Mouse (Mus musculus): ENCODE data around the gene Zfp335. TPM values are rescaled to one million over a fixed set of nuclear protein-coding genes. Genes with fewer than 3 reads are reported as not detected.
"Not testable (repeated sequence)": the region's sequence is repeated elsewhere in the genome, so short reads cannot be mapped to it uniquely, and the experiment has no call there.

The Zfp335 gene
- polyA plus RNA-seq, 1 experiment from 2014 or later: 5.9 TPM

DNA sequence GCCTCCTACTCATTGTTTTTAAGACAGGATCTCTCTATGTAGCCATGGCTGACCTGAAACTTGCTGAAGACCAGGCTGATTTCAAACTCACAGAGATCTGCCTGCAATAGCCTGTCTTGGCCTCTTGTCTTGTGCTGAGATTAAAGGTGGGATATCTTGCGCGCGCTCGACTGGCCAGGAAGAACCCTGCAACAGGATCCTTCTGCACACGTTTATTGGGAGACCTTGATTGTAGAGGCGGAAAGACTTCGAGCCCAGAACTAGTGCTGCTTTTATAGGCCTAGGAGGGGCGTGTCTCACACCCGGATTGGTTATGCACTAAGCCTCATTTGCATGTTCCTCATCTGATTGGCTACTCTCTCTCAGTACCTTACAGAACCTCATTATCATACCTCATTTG, 48.1 kb downstream of the Zfp335 start:
- H3K4me2 ChIP-seq; H3K36me3 ChIP-seq; H3K4me3 ChIP-seq; ATAC-seq (replicated peaks; ENCODE audit: insufficient number of reproducible peaks, insufficient read depth, low FRiP score, low read depth); H3K9me3 ChIP-seq (replicated peaks); H3K9ac ChIP-seq; H3K27me3 ChIP-seq; H3K27ac ChIP-seq: not testable (repeated sequence)
- 91% methylated on average over 7 of the region's 9 CpGs for WGBS
- peaks cover 36% of the 10 kb centered on the region for H3K4me1 ChIP-seq (replicated peaks)

DNA sequence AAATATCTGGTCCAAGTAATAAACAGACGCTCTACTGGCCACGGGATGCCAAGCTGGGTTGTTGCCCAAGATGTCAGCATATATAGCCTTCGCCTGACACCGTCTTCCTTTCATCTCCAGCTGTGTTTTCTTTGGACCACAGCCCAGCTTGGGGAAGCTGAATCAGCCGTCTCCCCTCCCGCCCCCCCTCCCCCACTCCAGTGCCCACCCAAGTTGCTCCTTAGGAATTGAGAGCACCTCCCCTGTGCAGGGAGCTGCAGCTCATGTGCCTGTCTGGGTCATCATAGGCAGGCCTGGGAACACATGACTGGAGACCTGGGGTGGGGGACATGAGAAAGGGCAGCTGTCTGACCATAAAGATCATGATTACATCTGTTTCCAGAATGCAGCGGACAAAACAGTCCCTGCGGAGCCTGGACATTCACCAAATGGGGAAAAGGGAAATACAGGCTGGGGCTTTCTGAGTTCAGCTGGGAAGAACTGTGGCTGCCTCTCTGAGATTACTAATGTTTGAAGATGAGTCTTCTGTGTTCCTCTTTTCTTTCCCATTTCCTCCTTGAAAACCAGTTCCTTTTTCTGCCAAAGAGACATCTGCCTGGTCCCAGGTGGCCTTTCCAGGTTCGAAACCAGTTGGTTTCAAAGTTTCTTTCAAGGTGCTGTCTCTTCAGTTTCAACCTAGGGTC, 49.2 kb downstream of the Zfp335 start:
- H3K9ac ChIP-seq: no peak overlapping the region
- H3K9me3 ChIP-seq (replicated peaks): no peaks in the 10 kb centered on the region
- H3K27ac ChIP-seq: peak overlapping the region; percentile 68
- ATAC-seq (replicated peaks; ENCODE audit: insufficient number of reproducible peaks, insufficient read depth, low FRiP score, low read depth): peak; percentile 53; the same call in 1 of the 2 replicates
- H3K4me3 ChIP-seq: no peak overlapping the region
- H3K27me3 ChIP-seq: peaks cover 18% of the 10 kb centered on the region
- peaks cover 44% of the 10 kb centered on the region for H3K4me1 ChIP-seq (replicated peaks)
- WGBS: 31% methylated on average over 9 of the region's 9 CpGs
- H3K4me2 ChIP-seq: peak overlapping the region; percentile 18; the same call in 1 of the 2 replicates
- no peaks in the 10 kb centered on the region for H3K36me3 ChIP-seq

GRCm38 (mm10) chr2:164861094-164861493, 50.5 kb downstream of the Zfp335 start:
- WGBS: 60% methylated on average over 4 of the region's 4 CpGs
- H3K4me3 ChIP-seq: no peak overlapping the region
- peaks cover 30% of the 10 kb centered on the region for H3K27me3 ChIP-seq

GRCm38 (mm10) chr2:164859640-164860432, 51.7 kb downstream of the Zfp335 start:
- 59% methylated on average over 9 of the region's 9 CpGs for WGBS
- no peak overlapping the region for H3K9ac ChIP-seq
- H3K36me3 ChIP-seq: no peaks in the 10 kb centered on the region
- H3K4me2 ChIP-seq: no peak overlapping the region
- no peak overlapping the region for H3K4me3 ChIP-seq
- no peak for ATAC-seq (replicated peaks; ENCODE audit: insufficient number of reproducible peaks, insufficient read depth, low FRiP score, low read depth)
- no peak overlapping the region for H3K27ac ChIP-seq
- H3K9me3 ChIP-seq (replicated peaks): no peaks in the 10 kb centered on the region
- H3K27me3 ChIP-seq: peaks cover 41% of the 10 kb centered on the region
- H3K4me1 ChIP-seq (replicated peaks): peaks cover 47% of the 10 kb centered on the region

More at GRCm38 (mm10) chr2:164861094-164861493, 50.5 kb downstream of the Zfp335 start:
- no peak overlapping the region for H3K4me2 ChIP-seq
- H3K9me3 ChIP-seq (replicated peaks): no peaks in the 10 kb centered on the region
- ATAC-seq (replicated peaks; ENCODE audit: insufficient number of reproducible peaks, insufficient read depth, low FRiP score, low read depth): no peak
- peak overlapping the region; percentile 68; the same call in 1 of the 2 replicates for H3K27ac ChIP-seq
- H3K9ac ChIP-seq: no peak overlapping the region
- H3K36me3 ChIP-seq: no peaks in the 10 kb centered on the region
- peaks cover 46% of the 10 kb centered on the region for H3K4me1 ChIP-seq (replicated peaks)

DNA sequence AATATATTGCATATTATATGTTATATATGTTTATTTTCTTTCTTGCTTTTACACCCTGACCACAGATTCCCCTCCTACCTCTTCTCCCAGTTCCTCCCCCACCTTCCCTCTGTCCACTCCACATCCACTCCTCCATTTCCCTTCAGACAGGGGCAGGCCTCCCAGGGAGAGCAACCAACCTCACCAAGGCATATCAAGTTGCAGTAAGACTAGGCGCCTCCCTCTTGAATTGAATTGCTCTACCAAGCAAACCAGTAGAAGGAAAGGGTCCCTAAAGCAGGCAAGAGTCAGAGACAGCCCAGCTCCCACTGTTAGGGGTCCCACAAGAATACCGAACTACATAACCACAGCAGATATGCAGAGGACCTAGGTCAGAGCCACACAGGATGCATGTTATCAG, 52.4 kb downstream of the Zfp335 start:
- ATAC-seq (replicated peaks; ENCODE audit: insufficient number of reproducible peaks, insufficient read depth, low FRiP score, low read depth): no peak
- Histone ChIP-seq H3K36me3 (no peaks in the 10 kb centered on the region), H3K27me3 (peaks cover 48% of the 10 kb centered on the region), H3K27ac (no peak overlapping the region), H3K4me3 (no peak overlapping the region), H3K4me1 (replicated peaks) (peaks cover 44% of the 10 kb centered on the region), H3K9me3 (replicated peaks) (no peaks in the 10 kb centered on the region), H3K4me2 (no peak overlapping the region), H3K9ac (no peak overlapping the region)
- WGBS: 44% methylated on average over 2 of the region's 2 CpGs

- no peak for ATAC-seq (replicated peaks; ENCODE audit: insufficient number of reproducible peaks, insufficient read depth, low FRiP score, low read depth)
- Histone ChIP-seq H3K4me3 (peak overlapping the region; percentile 58), H3K4me2 (peak overlapping the region; percentile 96), H3K9me3 (replicated peaks) (no peaks in the 10 kb centered on the region), H3K36me3 (no peaks in the 10 kb centered on the region), H3K4me1 (replicated peaks) (peaks cover 44% of the 10 kb centered on the region), H3K27ac (peak overlapping the region; percentile 10; the same call in 1 of the 2 replicates), H3K27me3 (peaks cover 54% of the 10 kb centered on the region), H3K9ac (peak overlapping the region; percentile 46; the same call in 1 of the 2 replicates)
- 12% methylated on average over 19 of the region's 19 CpGs for WGBS
Measured at GRCm38 (mm10) chr2:164857842-164858553, 53.6 kb downstream of the Zfp335 start.

DNA sequence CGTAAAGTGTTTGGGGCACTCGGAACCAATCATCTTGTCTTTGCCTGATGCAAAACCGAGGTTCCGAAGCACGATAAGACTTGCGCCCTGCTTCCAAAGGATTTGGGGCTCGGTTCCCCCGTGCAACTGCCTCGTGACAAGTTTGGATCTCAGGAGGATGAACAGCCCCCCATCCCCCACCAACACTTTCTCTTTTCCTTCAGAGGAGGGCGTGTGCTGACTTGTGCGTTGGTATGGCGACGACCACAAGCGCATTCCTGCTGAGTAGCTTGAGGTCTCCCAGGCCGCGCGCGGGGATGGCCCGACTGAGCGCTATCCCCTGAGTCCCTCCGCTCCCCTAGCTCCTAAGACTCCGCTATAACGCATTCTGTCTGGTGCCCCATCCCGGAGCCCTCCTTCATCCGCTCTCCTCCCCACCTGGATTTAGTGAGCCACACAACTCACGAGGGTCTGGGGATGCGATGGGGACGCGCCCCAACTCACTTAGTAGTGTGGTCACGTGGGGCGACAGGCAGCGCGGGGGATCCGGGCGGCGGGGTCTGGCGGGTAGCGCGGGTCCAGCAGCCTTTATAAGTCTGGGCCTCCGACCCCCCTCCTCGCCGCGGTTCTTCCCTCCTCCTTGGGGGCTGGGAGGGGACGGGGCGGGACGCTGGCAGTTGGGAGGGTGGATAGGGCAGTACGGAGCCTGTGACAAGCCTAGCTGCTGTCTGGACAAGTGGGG, 54.3 kb downstream of the Zfp335 start, which contains the start of gene Pltp:
TSS of gene Pltp (minus strand) at position 611 of the 721 bp plus-strand sequence.
- H3K4me1 ChIP-seq (replicated peaks): peaks cover 40% of the 10 kb centered on the region
- no peaks in the 10 kb centered on the region for H3K36me3 ChIP-seq
- whole genome bisulfite sequencing: under 1% methylated on average over 47 of the region's 47 CpGs
- peak within 1 kb of the TSS; percentile 58 for H3K4me3 ChIP-seq
- H3K9me3 ChIP-seq (replicated peaks): no peaks in the 10 kb centered on the region
- peak within 1 kb of the TSS; percentile 96 for H3K4me2 ChIP-seq
- peak within 1 kb of the TSS; percentile 10; the same call in 1 of the 2 replicates for H3K27ac ChIP-seq
- H3K27me3 ChIP-seq: peaks cover 59% of the 10 kb centered on the region
- ATAC-seq (replicated peaks; ENCODE audit: insufficient number of reproducible peaks, insufficient read depth, low FRiP score, low read depth): peak; percentile 37; the same call in 1 of the 2 replicates
- H3K9ac ChIP-seq: peak within 1 kb of the TSS; percentile 46

DNA sequence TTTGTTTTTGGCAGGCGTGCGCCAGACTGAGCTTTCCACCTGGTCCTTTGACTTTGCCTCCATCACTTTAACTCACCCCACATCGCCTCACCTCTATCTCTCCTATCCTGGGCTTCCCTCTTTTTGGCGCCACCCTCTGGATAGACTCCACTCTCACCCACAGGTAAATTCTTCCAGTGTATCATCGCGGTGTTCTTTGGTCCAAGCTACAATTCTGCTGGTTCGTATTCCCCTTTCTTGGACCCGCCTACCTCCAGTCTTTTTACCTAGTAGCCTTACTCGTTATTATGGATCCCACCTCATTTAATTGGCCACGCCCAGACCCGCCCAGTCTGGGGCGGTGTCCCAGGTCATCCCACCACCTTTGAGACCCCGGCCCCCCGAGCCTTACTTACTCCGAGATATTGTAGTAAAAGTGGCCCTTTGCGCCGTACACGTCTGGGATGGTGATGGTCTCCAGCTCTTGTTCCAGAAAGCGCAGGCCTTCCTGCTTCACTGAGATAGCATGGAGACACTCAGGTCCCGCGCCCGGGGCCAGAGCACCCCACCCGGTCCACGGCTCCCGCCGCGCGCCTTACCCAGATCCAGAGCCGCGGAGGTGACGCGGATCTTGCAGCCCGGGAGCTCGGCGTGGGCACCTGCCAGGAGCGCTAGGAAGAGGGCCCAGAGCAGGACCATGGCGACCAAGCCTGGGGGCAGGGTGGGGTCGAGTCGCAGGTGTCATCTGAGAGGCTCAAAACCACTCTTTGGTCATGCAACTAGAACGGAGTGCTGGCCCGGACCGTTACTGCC, 55.1 kb downstream of the Zfp335 start:
- Histone ChIP-seq H3K4me2 (peak overlapping the region; percentile 96), H3K36me3 (no peaks in the 10 kb centered on the region), H3K9ac (peak overlapping the region; percentile 46), H3K27ac (no peak overlapping the region), H3K9me3 (replicated peaks) (no peaks in the 10 kb centered on the region), H3K4me1 (replicated peaks) (peaks cover 32% of the 10 kb centered on the region), H3K27me3 (peaks cover 59% of the 10 kb centered on the region), H3K4me3 (peak overlapping the region; percentile 58)
- 1% methylated on average over 42 of the region's 42 CpGs for WGBS
- ATAC-seq (replicated peaks; ENCODE audit: insufficient number of reproducible peaks, insufficient read depth, low FRiP score, low read depth): peak; percentile 38

GRCm38 (mm10) chr2:164855572-164855971, 56.0 kb downstream of the Zfp335 start:
- not testable (repeated sequence) for H3K27ac ChIP-seq; H3K4me2 ChIP-seq; H3K9me3 ChIP-seq (replicated peaks); H3K36me3 ChIP-seq; ATAC-seq (replicated peaks; ENCODE audit: insufficient number of reproducible peaks, insufficient read depth, low FRiP score, low read depth); H3K9ac ChIP-seq
- H3K4me1 ChIP-seq (replicated peaks): peaks cover 27% of the 10 kb centered on the region
- 85% methylated on average over 5 of the region's 5 CpGs for WGBS
- peaks cover 59% of the 10 kb centered on the region for H3K27me3 ChIP-seq
- peak overlapping the region; percentile 58; the same call in 1 of the 2 replicates for H3K4me3 ChIP-seq

DNA sequence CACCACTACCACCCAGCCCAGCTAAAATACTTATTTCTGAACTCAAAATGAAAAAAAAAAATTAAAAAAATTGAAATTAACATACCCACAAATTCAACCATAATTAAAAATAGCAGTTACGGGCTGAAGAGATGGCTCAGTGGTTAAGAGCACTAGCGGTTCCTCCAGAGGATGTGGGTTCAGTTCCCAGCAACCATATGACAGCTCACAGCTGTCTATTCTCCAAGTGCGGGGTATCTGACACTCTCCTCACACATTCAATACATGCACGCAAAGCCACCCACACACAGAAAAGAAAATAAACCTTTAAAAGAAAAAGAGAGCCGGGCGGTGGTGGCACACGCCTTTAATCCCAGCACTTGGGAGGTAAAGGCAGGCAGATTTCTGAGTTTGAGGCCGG, 61.5 kb downstream of the Zfp335 start:
- ATAC-seq (replicated peaks; ENCODE audit: insufficient number of reproducible peaks, insufficient read depth, low FRiP score, low read depth): no peak
- no peaks in the 10 kb centered on the region for H3K36me3 ChIP-seq
- no peak overlapping the region for H3K27ac ChIP-seq
- H3K9ac ChIP-seq: no peak overlapping the region
- WGBS: 69% methylated on average over 8 of the region's 8 CpGs
- H3K27me3 ChIP-seq: peaks cover 20% of the 10 kb centered on the region
- H3K4me1 ChIP-seq (replicated peaks): no peaks in the 10 kb centered on the region
- H3K9me3 ChIP-seq (replicated peaks): no peaks in the 10 kb centered on the region
- no peak overlapping the region for H3K4me3 ChIP-seq
- no peak overlapping the region for H3K4me2 ChIP-seq
